Mouse (Mus musculus) megakaryocyte, embryonic 14.5 days (primary cell): ENCODE measurements around the gene Trp63.

Experiments
- FLI1 ChIP-seq: IDR thresholded peaks from 2 replicates; pipeline ENCODE4 v1.6.1; 2012; ENCODE audit warnings: low read length, inconsistent platforms, mixed read lengths
- GATA1 ChIP-seq: IDR thresholded peaks from 3 replicates; pipeline ENCODE4 v1.6.1; 2012; ENCODE audit warnings: mixed read lengths, low read length, inconsistent platforms, borderline replicate concordance

- TF ChIP-seq GATA1: no peak
- TF ChIP-seq FLI1: no peak
Measured at GRCm38 (mm10) chr16:25774611-25775010, 91.0 kb downstream of the Trp63 start.
